Mouse (Mus musculus): ENCODE results near the gene Cavin4.
A peak's percentile ranks its signal among the peaks of the same experiment; 100 is the strongest.
"Not testable (repeated sequence)": the region's sequence is repeated elsewhere in the genome, so short reads cannot be mapped to it uniquely, and the experiment has no call there.

Cavin4 gene

DNA sequence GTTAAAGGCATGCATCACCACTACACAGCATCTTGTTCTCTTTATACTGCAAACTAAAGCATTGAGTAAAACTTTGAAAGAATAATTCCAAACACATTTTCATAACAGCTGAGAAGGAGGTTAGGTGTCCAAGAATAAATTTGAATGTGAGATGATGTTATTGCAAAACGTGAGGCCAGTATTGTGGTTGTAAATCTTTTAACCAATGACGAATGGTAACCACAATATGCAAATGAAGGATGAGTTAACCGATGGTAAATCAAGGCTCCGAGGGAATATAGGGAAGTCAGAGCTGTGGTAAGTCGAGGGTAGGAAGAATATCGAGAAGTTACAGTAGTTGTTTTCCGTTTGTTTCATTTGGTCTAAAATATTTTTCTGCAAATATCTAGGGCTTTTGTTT lies 11.1 kb downstream of the Cavin4 start:
- no peak for DNase-seq (ENCODE audit: low spot score)

GRCm38 (mm10) chr4:48676570-48677185 lies 13.4 kb downstream of the Cavin4 start:
- DNase-seq (ENCODE audit: low spot score): peak; percentile 71

DNA sequence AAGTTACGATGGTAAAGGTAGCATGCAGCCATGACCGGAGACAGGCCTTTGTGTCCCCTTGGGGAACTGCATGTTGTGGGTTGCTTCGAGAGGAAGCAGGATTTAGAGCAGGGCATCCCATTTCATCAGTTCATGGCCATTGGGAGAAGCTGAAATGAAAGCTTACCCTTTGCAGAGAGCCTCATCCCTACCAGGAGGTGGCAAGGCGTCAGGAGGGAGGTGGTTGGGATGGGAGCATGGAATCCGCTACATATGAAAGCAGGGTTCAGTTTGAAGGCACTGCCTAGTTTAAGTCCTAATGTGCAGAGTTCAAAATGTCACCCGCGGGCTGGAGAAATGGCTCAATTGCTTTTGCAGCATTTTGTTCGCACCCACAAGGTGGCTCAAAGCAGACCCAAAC lies 14.0 kb downstream of the Cavin4 start:
- DNase-seq (ENCODE audit: low spot score): no peak

DNA sequence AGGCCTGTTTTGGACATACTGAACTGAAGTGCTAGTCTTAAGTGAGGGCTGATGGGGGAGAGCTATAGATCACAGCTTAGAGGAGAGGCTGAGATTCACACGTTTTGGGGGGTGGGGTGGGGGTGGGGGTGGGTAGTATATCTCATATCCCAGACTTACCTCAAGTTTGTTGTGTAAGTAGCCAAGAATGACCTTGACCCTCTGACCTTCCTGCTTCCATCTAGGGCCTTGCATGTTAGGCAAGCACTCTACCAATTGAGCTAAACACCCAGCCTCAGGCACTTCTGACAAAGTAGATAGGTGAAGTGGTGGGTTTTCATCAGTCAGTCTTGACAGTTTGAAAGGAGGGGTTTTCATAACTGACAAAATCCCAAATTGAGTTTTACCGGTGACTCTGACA lies 14.5 kb downstream of the Cavin4 start:
- DNase-seq (ENCODE audit: low spot score): no peak

- DNase-seq (ENCODE audit: low spot score): no peak
Measured at GRCm38 (mm10) chr4:48678793-48679192, 15.5 kb downstream of the Cavin4 start.

- not testable (repeated sequence) for DNase-seq (ENCODE audit: low spot score)
Measured at GRCm38 (mm10) chr4:48679728-48680127, 16.4 kb downstream of the Cavin4 start.

- peak; percentile 79 for DNase-seq (ENCODE audit: low spot score)
Measured at GRCm38 (mm10) chr4:48680214-48680613, 16.9 kb downstream of the Cavin4 start.

DNA sequence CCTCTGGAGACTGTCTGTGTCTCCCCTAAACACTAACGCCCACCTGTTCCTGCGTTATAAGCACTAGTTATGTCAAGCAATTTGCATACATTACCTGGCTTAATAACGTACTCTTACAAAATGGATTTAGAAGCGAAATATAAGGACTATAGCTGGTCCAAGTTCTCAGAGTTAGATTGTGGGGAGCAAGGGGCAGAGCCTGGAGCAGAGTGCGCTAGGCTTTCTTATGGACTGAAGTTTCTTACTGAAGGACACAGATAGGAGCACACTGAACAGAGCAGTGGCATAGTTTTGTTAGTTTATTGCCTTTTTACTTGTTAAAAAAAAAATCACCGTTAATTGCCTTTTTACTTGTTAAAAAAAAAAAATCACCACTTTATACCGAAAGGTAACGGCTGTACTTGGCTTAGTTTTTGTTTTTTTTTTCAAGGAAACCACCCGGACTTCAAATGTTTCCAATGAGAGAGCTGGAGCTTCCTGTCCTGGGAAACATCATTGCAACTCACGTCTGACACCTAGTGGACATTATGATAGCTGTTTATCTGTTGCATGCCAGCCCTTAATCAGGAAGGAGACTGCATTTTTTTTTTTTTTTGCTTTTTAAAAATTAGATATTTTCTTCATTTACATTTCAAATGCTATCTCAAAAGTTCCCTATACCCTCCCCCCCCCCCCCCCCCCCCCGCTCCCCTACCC lies 17.5 kb downstream of the Cavin4 start:
- DNase-seq (ENCODE audit: low spot score): peak; percentile 52

GRCm38 (mm10) chr4:48683126-48683525 lies 19.8 kb downstream of the Cavin4 start:
- DNase-seq (ENCODE audit: low spot score): no peak

GRCm38 (mm10) chr4:48683633-48684209 lies 20.4 kb downstream of the Cavin4 start:
- DNase-seq (ENCODE audit: low spot score): not testable (repeated sequence)

- no peak for DNase-seq (ENCODE audit: low spot score)
Measured at GRCm38 (mm10) chr4:48684593-48685187, 21.4 kb downstream of the Cavin4 start.

DNA sequence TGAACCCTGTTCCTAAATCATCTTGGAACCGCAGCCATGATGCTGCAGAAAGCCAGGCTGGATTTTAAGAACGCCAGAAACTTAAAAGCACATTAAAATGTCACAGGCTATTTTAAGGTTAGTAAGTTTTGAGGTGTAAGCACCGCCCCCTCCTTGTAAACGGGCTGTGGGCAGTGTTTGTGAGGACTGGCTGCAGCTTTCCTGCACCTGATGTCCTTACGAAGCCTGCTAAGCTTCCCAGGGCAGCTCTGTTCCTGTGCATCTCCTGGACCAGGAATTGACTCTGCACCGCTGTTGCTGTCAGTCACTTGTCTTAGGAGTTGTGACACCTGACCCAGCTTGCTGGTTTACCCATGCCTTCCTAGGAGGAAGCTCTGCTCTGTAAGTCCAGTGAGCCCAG lies 24.8 kb downstream of the Cavin4 start:
- DNase-seq (ENCODE audit: low spot score): no peak

GRCm38 (mm10) chr4:48690640-48691039 lies 27.3 kb downstream of the Cavin4 start:
- no peak for DNase-seq (ENCODE audit: low spot score)

DNA sequence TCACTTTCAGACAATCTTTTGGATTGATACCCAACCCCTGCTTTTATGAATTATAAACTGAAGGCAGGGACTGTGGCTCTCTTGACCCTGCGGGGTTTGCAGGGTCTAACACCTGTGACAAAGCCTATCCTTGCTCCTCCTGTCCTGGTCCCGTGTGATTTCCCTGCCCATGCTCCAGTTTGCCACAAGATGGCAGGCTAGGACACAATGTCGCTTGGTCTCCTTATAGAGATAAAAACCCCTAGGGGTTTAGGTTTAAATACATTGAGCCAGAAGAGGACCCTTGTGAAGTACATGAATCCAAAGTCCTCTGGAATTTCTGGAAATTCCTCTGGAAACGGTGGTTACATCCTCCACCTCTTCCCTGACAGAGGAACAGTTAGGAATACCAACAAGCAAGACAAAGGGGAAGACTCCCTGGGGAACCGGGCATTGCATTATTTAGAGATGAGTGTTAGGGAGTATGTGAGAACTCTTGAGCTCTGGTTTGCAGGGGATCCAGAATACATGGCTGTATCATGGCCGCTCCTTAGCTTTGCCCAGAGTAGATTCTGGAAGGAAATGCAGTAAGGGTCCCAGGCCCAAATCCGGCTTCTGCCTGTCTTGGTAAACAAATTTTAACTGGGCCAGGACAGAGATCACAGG lies 28.6 kb downstream of the Cavin4 start:
- no peak for DNase-seq (ENCODE audit: low spot score)

- DNase-seq (ENCODE audit: low spot score): no peak
Measured at GRCm38 (mm10) chr4:48692736-48693292, 29.5 kb downstream of the Cavin4 start.

DNA sequence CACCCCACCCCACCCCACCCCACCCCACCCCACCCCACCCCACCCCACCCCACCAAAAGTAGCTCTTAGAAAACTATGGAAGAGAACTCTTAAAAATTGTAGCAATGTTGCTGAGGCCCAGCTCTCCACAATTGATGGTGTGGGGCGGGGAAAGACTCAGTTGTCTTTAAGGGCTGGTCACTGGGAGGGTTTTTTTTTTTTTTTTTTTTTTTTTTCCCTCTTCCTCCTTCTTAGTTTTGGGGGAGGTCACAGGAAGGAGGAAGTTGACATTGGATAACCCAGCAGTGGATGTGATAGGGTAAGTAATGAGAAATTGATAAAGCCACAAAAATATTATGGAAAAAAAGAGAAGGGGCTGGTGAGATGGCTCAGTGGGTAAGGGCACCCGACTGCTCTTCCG lies 33.4 kb downstream of the Cavin4 start:
- DNase-seq (ENCODE audit: low spot score): no peak

DNA sequence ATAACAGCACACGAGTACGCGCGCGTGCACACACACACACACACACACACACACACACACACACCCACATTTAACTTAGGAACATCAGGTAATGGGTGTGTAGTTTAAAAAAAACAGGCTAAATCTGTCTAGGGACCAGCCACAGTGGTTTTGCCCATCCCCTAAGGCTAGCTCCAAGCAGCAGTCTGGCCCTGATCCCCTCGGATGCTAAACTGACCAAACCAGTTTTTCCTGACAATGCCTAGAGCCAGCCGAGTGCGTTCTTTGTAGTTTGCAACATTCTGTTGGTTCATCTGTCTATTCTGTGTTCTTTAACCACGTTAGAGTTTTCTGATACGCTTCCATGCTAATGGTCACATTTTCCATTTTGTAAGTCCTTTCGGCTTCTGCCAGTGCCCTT lies 34.0 kb downstream of the Cavin4 start:
- DNase-seq (ENCODE audit: low spot score): no peak

GRCm38 (mm10) chr4:48715865-48716650 lies 52.7 kb downstream of the Cavin4 start:
- no peak for DNase-seq (ENCODE audit: low spot score)

GRCm38 (mm10) chr4:48716817-48717216 lies 53.5 kb downstream of the Cavin4 start:
- no peak for DNase-seq (ENCODE audit: low spot score)

All from testis, postnatal 14 days (tissue).